9 mouse cellular contexts compared by ENCODE assay signal in the genomic region with DNA sequence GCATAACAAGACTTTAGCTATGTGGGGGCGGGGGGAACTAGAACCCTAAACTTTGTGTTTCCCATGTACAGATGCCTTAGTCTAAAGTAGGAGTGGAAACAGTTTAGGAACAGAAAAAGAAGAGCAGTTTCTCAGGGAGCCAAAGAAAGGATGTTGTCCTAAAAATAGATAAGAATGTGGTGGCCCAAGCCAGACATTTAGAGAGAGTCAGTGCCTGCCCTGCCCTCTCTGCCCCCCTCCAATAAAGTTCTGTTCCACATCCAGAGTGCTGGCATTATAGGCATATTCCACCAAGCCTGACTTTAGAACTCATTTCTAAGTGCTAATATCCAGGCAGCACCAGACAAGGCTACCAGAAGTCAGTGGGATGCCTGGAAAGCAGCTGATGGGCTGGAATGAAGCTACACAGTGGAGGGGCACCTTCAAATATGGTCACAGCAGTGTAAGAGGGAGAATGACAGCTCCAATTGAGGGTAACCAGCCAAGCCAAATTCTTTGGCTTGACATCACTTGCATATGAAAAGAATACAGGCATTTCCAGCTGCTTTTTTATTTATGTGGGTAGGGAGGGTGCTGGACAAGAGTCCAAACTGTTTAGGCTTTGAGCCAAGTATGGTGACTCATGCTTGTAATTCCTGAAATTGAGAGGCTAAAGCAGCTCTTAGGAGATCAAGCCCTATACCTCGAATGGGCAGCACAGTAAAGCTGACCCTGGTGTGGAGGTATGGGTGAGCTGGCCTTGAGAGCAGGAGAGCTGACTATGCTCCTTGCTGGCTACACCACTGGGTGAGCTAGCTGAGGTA. TPM values are rescaled to one million over a fixed set of nuclear protein-coding genes. Genes with fewer than 3 reads are reported as not detected.
DNase-seq lines count a peak whose midpoint lies in the region; ATAC-seq and TF ChIP-seq lines count a peak whose summit lies in the region.
"Had no signal": no experiment of that assay in that cellular context is flagged by ENCODE, and none has a peak within 500 bp of the region (broad histone marks: within the 10 kb centered on the region; RNA-seq: fewer than 3 reads in every experiment).

No protein-coding gene starts in this region.

- H3K27ac ChIP-seq in midbrain, postnatal 0 days (ENCODE audit: low read depth, low read length), result no peak overlapping the region
- no peak overlapping the region for H3K27ac ChIP-seq in midbrain, embryonic 10.5 days (replicated peaks)
- H3K27ac ChIP-seq in liver, postnatal 0 days (ENCODE audit: low read depth), result peak overlapping the region; percentile 11; the same call in 1 of the 2 replicates
- H3K27ac ChIP-seq: liver, embryonic 15.5 days had no signal

- no peak overlapping the region for H3K4me3 ChIP-seq in midbrain, postnatal 0 days (ENCODE audit: low read depth, low read length)
- no peak overlapping the region for H3K4me3 ChIP-seq in midbrain, embryonic 10.5 days
- H3K4me3 ChIP-seq in liver, postnatal 0 days (ENCODE audit: low read depth, low read length), result no peak overlapping the region
- H3K4me3 ChIP-seq: liver, embryonic 15.5 days had no signal

- DNase-seq in midbrain, postnatal 0 days (ENCODE audit: low spot score), result peak; percentile 65
- DNase-seq in midbrain, embryonic 10.5 days (ENCODE audit: low spot score), result no peak
- peak; percentile 35 to 38 for DNase-seq in cerebellum, postnatal 25 days
- DNase-seq in heart, postnatal 14 days, result peak; percentile 24 to 70
- peak; percentile 29 for DNase-seq in liver, postnatal 0 days
- no peak for DNase-seq in embryo, embryonic 10.5 days (ENCODE audit: low spot score)
- no peak for DNase-seq in retina, postnatal 1 day
- no peak for DNase-seq in c-Kit-positive CD71-positive TER-119-positive erythroid progenitor cells, embryonic 14.5 days (ENCODE audit: low spot score)

- intact Hi-C loops in heart, postnatal 14 days (cut with DNase I), result no loop called here

- H3K27me3 ChIP-seq in midbrain, postnatal 0 days (ENCODE audit: insufficient read depth, low read length), result no peaks in the 10 kb centered on the region
- no peaks in the 10 kb centered on the region for H3K27me3 ChIP-seq in midbrain, embryonic 10.5 days (ENCODE audit: low read depth, poor library complexity, severe bottlenecking)
- no peaks in the 10 kb centered on the region for H3K27me3 ChIP-seq in liver, postnatal 0 days (ENCODE audit: insufficient read depth, low read length)

- no peak for TF ChIP-seq CTCF in midbrain, postnatal 0 days (IDR thresholded peaks at IDR 0.05)
- no peak for TF ChIP-seq CTCF in liver, postnatal 0 days (IDR thresholded peaks at IDR 0.05; ENCODE audit: low read depth)

- no peaks in the 10 kb centered on the region for H3K36me3 ChIP-seq in midbrain, postnatal 0 days (ENCODE audit: insufficient read depth, low read length)
- H3K36me3 ChIP-seq in midbrain, embryonic 10.5 days, result no peaks in the 10 kb centered on the region
- no peaks in the 10 kb centered on the region for H3K36me3 ChIP-seq in liver, postnatal 0 days (replicated peaks; ENCODE audit: insufficient read depth, low read length)
- H3K36me3 ChIP-seq: liver, embryonic 15.5 days had no signal

- no peaks in the 10 kb centered on the region for H3K4me1 ChIP-seq in midbrain, postnatal 0 days (ENCODE audit: insufficient read depth, low read length)
- H3K4me1 ChIP-seq in midbrain, embryonic 10.5 days, result no peaks in the 10 kb centered on the region
- H3K4me1 ChIP-seq in liver, postnatal 0 days (ENCODE audit: insufficient read depth), result peaks cover 12% of the 10 kb centered on the region; the same call in 1 of the 2 replicates

- WGBS in midbrain, postnatal 0 days, result 40% methylated on average over 2 of the region's 2 CpGs
- WGBS in midbrain, embryonic 10.5 days, result 63% methylated on average over 2 of the region's 2 CpGs
- WGBS in liver, postnatal 0 days (ENCODE audit: insufficient replicate concordance), result 54% methylated on average over 2 of the region's 2 CpGs

- H3K9ac ChIP-seq in midbrain, postnatal 0 days (replicated peaks; ENCODE audit: low read length, poor library complexity, severe bottlenecking), result no peak overlapping the region
- no peak overlapping the region for H3K9ac ChIP-seq in liver, postnatal 0 days (replicated peaks)
- H3K9ac ChIP-seq: liver, embryonic 15.5 days had no signal

- no peaks in the 10 kb centered on the region for H3K9me3 ChIP-seq in midbrain, postnatal 0 days (ENCODE audit: low read length)
- H3K9me3 ChIP-seq in midbrain, embryonic 10.5 days (replicated peaks), result no peaks in the 10 kb centered on the region
- H3K9me3 ChIP-seq in liver, postnatal 0 days (ENCODE audit: low read length), result no peaks in the 10 kb centered on the region
- H3K9me3 ChIP-seq: liver, embryonic 15.5 days had no signal

- no peak overlapping the region for H3K4me2 ChIP-seq in midbrain, postnatal 0 days (ENCODE audit: low read depth, low read length, poor library complexity, severe bottlenecking)
- H3K4me2 ChIP-seq in liver, postnatal 0 days (ENCODE audit: low read depth, low read length), result no peak overlapping the region
- H3K4me2 ChIP-seq: liver, embryonic 15.5 days had no signal

- TF ChIP-seq EP300 in liver, postnatal 0 days (IDR thresholded peaks at IDR 0.05; ENCODE audit: low read depth), result no peak

- ATAC-seq in midbrain, postnatal 0 days (ENCODE audit: low FRiP score), result peak; percentile 34; the same call in 1 of the 2 replicates
- ATAC-seq in liver, postnatal 0 days, result peak; percentile 79

RNA-seq across cellular contexts. Expression of a gene that starts 6.6 kb away (rescaled TPM):
- 65.0 and 66.0 TPM in 2 replicates for total RNA-seq in midbrain, postnatal 0 days (2014; rRNA removed)
- 55.2 and 55.4 TPM in 2 replicates for polyA plus RNA-seq in midbrain, postnatal 0 days (2015; fragmentation: Nextera tagmentation; extraction: Ambion mirVana)
- 74.6 and 76.8 TPM in 2 replicates for polyA plus RNA-seq in midbrain, embryonic 10.5 days (2016; fragmentation: Nextera tagmentation; extraction: Ambion mirVana)
- total RNA-seq in heart, postnatal 14 days (2021), result 10 to 100 TPM; 46.6 to 47.7 TPM
- polyA plus RNA-seq in liver, postnatal 0 days (2015; fragmentation: Nextera tagmentation; extraction: Ambion mirVana), result 26.9 and 27.7 TPM in 2 replicates

RNA-seq across cellular contexts. Expression of a gene that starts 24.7 kb away (rescaled TPM):
- 88.2 and 103 TPM in 2 replicates for total RNA-seq in midbrain, postnatal 0 days (2014; rRNA removed)
- polyA plus RNA-seq in midbrain, postnatal 0 days (2015; fragmentation: Nextera tagmentation; extraction: Ambion mirVana), result 26.9 and 27.5 TPM in 2 replicates
- 53.4 and 54.1 TPM in 2 replicates for polyA plus RNA-seq in midbrain, embryonic 10.5 days (2016; fragmentation: Nextera tagmentation; extraction: Ambion mirVana)
- total RNA-seq in heart, postnatal 14 days (2021), result 10 to 100 TPM; 85.3 to 98.7 TPM
- polyA plus RNA-seq in liver, postnatal 0 days (2015; fragmentation: Nextera tagmentation; extraction: Ambion mirVana), result 10.7 and 11.9 TPM in 2 replicates

RNA-seq across cellular contexts. Expression of a gene that starts 33.1 kb away (rescaled TPM):
- 168 and 185 TPM in 2 replicates for total RNA-seq in midbrain, postnatal 0 days (2014; rRNA removed)
- 25.2 and 28.7 TPM in 2 replicates for polyA plus RNA-seq in midbrain, postnatal 0 days (2015; fragmentation: Nextera tagmentation; extraction: Ambion mirVana)
- 30.2 and 35.4 TPM in 2 replicates for polyA plus RNA-seq in midbrain, embryonic 10.5 days (2016; fragmentation: Nextera tagmentation; extraction: Ambion mirVana)
- total RNA-seq in heart, postnatal 14 days (2021), result 100 to 1,000 TPM; 151 to 158 TPM
- 8.0 and 8.9 TPM in 2 replicates for polyA plus RNA-seq in liver, postnatal 0 days (2015; fragmentation: Nextera tagmentation; extraction: Ambion mirVana)

Comparison
In these comparisons a context has a peak if more than half of its experiments do, and no peak if none do; other contexts are left out.
1. DNase-seq: peak in midbrain, postnatal 0 days (single experiment), cerebellum, postnatal 25 days (2 of 2), heart, postnatal 14 days (2 of 2) and liver, postnatal 0 days (single experiment); none in midbrain, embryonic 10.5 days (single experiment), embryo, embryonic 10.5 days (single experiment), retina, postnatal 1 day (single experiment) and c-Kit-positive CD71-positive TER-119-positive erythroid progenitor cells, embryonic 14.5 days (single experiment).